Mouse (Mus musculus) frontal cortex, adult 2 months (tissue): Measurements from ENCODE around the gene Tsacc. TPM values are rescaled to one million over a fixed set of nuclear protein-coding genes. Genes with fewer than 3 reads are reported as not detected.
"Not testable (repeated sequence)": the region's sequence is repeated elsewhere in the genome, so short reads cannot be mapped to it uniquely, and the experiment has no call there.

Experiments
- DNase-seq, 2 experiments: peaks; one replicate each; pipeline ENCODE4 v3.0.0; 2022; ENCODE audit warnings: low spot score in 1 of 2; ENCODE audit errors: extremely low spot score in 1 of 2
- polyA plus RNA-seq: library from polyadenylated mRNA; depleted of rRNA; stranded (reverse); fragments of >200 nt; gene quantifications from 2 replicates; pipeline ENCODE4 v1.2.3, GENCODE M21; 2012; rRNA removed

Tsacc gene
- polyA plus RNA-seq, result 4.2 and 5.1 TPM in 2 replicates

DNA sequence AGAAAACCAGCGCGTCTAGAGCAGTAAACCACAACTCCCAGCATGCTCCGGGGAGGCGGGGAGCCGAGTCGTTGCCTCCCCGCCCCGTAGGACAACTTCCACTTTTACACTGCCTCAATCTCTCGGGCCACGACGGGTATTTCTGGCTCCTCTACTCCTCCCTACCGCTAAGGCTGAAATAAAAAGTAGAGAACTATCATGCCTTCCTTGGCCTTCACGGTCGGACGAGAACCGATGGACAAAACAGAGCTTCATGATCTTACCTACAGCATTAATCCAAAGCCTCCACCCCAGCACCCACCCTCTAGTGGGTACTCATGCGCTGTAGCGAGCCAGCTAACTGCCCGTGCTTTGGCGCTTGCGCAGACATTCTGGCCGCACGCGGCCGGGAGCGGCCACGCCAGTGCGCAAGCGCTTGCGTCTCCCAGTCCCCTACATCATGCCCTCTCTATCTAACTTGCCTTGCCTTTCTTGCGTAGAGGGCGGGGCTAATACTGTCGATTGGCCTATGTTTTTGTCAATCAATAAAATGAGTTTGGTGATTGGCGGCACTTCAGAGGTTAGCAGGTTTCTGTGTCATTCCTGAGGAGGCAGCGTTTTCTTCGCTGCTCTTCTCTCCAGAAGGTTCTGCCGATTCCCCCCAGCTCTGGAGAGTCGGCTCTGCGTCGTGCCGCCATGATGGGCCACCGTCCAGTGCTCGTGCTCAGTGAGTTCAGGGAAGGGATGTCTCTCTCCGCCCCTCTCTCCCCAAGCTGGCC is at the start of gene Tsacc, which contains the start of gene Cct3:
TSS of gene Tsacc (minus strand) at position 439 of the 758 bp plus-strand sequence.
TSS of gene Cct3 (plus strand) at position 556 of the 758 bp plus-strand sequence.
- DNase-seq, result peak; percentile 99

GRCm38 (mm10) chr3:88339006-88339405 is 42.2 kb upstream of the Tsacc start:
- no peak for DNase-seq

DNA sequence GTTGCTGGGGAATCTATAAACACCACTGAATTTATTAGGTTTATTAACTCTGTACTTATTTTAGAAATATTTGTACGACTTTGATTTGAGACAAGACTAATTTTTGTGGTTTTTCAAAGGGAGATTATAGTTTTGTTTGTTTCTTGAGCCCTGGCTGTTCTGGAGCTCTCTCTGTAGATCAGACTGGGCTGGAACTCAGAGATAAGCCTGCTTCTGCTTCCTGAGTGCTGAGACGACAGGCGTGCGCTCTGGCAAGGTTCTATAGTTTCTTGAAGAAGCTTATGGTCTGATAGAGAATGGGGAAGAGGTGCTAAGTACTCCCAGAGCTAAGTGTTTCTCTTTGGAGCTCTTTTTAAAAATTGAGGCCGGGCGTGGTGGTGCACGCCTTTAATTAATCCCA is 41.5 kb upstream of the Tsacc start:
- no peak for DNase-seq

DNA sequence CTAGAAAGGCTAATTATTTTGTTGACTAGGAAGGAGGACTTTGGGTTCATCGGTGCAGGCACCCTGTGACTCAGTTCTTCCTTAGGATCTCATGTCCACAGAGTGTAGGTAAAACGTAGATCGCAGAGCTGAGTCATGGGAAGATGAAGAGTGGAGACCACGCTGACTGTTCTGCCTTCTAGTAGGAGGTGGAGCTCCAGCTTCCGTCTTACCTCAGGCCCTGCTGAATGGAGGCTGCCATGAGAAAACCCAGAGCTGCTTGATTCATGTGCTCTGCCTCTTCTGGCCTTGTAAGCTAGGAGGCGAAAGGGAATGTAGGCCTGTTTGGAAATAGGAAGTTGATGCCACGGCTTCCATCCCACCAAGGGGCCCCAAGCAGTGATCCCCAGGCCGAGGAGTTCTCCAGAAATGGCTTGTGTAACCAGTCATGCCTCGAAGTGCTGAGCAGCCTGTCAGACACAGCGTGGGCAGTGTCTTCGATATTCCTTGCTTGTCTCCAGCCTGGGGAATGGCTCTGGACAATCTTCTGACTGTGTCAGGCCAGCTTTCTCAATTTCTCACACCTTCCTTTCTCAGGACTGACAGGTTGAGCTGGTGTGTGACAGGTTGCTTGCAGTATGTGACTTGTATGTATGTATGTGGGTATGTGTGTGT is 40.7 kb upstream of the Tsacc start:
- DNase-seq, result peak in 1 of 2 experiments; percentile 57

- DNase-seq, result peak; percentile 91 to 97
These were observed 39.5 kb upstream of the Tsacc start, which contains the start of the genes Tmem79 and Smg5 for GRCm38 (mm10) chr3:88336058-88337013. Gene Tmem79 (minus strand): TSS chr3:88336148. Gene Smg5 (plus strand): TSS chr3:88336260.

- DNase-seq, result no peak
These were observed 38.7 kb upstream of the Tsacc start for GRCm38 (mm10) chr3:88335436-88336053.

- DNase-seq, result no peak
These were observed 38.2 kb upstream of the Tsacc start for GRCm38 (mm10) chr3:88334902-88335435.

DNA sequence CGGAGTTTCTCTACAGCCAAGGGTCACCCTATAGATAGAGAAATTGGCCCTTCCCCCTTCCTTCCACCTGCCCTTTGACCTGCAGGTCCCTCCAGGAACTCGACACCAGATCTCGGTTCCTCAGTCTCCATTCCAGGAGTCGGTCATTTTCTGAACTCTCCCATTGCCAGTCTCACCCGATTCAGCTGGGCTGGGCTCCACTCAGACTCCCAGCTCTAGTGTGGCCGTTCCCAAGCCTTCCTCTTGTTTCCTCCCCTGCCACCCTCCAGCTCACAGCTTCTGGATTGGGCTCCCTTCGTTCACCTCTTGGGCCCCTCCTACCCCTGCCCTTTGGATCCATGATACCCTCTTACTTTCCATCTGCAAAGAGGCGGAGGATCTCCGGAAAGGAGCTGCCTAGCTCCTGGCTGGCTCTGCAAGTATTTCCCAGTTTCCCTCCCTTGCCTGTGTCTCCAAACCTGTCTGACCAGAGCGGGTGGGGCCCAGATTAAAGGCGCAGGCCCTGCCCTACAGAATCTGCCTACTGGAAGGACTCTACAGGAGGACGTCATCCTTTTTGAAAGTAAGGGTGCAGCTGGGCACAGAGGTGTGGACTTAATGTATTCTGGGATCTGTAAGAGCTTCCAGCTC is 37.3 kb upstream of the Tsacc start:
- DNase-seq, result no peak

- DNase-seq, result peak in 1 of 2 experiments; percentile 50
These were observed 34.5 kb upstream of the Tsacc start for GRCm38 (mm10) chr3:88331282-88331681.

DNA sequence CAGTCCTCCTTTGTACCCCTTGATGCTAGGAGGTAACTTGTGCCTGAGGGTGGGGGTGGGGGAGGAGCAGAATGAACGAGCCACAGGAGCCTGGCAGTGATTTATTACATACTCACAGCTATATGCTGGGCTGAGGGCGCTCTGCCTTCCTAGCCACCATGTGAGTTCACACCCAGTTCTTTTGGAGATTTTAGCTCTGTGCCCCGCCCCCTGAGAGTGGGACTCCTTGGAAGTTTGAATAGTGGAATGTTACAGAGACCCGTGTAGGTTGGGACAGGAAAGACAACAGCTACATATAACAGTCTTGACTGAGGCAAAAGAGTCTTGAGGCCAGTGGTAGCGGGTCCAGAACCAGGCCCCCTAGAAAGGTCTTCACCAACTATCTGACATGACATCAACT is 32.2 kb upstream of the Tsacc start:
- no peak for DNase-seq

DNA sequence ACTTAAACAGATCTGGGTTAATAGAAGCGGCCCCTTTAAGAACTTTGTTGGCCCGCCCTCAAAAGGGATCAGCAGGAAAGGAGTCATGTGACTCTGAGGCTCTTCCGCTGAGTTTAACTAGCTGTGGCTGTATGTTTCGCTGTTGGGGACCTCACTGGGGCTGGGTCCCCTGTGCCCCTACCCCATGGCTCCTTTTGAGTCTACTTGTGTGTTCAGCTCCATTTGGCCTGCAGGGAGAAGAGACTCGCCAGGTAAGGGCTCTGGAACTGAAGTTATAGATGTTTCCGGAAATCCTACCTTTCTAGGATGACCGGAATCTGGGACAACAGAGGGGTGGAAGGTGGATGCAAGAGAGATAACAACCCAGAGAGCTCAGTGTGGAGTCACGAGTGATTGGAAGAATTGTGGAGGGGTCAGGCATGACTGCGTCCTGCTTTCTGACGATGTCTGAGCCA is 28.2 kb upstream of the Tsacc start, which contains the start of gene Glmp:
TSS of gene Glmp (plus strand) at position 73 of the 455 bp plus-strand sequence.
- DNase-seq, result peak; percentile 29 to 74

GRCm38 (mm10) chr3:88299172-88299571 is 2.4 kb upstream of the Tsacc start:
- no peak for DNase-seq

DNA sequence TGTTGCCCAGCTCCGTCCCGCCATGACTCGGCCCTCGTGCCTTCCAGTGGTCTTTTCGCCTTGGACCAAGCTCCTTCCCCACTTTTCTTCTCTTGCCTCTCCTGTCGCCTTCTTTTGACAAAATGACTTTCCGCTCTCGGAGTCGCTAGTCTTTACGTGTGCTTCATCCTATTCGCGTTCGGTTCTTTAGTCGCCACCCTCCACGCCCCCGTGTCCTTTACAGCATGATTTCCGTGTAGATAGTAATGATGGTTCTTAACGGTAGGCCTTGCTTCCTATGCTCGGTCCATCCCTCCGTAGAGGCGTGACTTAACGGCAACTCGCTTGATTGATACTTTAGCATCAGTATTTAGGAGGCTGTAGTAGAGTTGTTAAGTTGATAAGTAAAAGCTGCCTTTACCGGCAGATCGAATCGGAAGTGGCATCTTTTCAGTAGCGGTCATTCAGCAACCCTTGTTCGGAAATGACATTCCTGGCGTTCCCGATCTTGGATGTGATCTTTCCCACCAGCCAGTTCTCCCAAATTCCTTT is 587 bp upstream of the Tsacc start:
- peak; percentile 63 to 72 for DNase-seq

DNA sequence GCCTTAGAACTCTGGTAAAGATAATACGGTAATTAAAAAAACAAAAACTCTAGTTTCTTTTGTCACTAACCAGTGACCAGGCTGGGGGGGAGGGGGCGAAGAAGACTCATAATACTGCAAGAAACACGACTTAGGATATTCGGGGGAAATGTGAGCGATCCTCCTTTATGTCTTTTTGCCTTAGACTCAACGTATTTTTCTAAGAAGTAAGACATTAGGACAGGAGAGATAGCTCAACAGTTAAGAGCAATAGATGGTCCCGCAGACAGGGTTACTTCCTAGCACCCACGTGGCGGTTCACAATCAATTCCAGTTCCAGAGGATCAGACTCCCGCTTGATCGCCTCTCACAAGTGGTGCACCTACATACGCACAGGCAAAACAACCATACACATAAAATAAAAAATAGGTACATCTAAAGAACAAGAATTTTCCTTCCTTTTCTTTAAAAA is 664 bp downstream of the Tsacc start:
- DNase-seq, result no peak

DNA sequence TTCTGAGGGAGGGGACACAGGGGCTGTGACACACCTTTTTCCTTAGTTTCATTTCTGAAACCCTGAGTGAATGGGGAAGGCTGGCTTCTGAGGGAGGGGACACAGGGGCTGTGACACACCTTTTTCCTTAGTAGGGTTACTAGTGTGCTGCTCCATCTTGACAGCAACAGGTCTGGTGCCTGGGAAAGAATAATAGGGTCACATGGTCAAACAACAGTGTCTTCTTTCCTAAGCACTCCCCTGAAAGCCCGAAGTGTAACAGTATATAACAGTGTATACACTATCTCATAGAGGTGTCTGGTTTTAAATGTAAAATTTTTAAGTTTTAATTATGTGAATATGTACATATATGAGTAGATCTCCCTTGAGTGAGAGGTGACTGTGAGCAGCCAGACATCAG is 1.5 kb downstream of the Tsacc start:
- not testable (repeated sequence) for DNase-seq

DNA sequence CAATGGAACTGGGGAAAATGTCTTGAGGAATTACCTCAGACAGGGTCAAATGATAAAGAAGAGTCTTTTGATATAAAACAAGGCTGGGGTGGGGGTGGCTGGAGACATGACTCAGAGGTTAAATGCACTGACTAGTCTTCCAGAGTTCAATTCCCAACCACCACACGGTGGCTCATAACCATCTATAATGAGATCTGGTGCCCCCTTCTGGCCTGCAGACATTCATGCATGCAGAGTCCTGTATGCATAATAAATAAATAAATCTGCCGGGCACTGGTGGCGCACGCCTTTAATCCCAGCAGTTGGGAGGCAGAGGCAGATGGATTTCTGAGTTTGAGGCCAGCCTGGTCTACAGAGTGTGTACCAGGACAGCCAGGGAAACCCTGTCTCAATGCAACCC is 4.8 kb downstream of the Tsacc start:
- peak in 1 of 2 experiments; percentile 15 for DNase-seq

GRCm38 (mm10) chr3:88288133-88288713 is 8.6 kb downstream of the Tsacc start:
- not testable (repeated sequence) for DNase-seq

DNA sequence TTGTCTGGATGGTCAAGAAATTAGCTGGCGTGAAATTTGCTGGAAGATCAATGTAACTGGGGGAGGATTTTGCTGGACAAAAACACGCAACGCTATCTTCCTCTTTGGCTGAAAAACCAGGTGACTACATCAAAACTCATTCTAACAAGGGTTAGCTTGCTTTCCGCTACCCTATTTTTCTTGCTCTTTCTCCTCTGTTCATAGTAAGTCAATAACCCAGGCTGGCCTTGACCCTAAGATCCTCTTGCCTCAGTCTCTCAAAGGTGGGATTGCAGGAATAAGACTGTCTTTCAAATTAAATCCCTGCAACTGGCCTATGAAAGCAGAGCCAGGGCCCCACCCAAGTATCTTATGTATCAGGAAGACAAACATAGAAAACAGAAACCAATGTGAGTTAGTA is 9.7 kb downstream of the Tsacc start, which contains the start of gene Gm38392:
TSS of gene Gm38392 (minus strand) at position 101 of the 400 bp plus-strand sequence.
- no peak for DNase-seq

DNA sequence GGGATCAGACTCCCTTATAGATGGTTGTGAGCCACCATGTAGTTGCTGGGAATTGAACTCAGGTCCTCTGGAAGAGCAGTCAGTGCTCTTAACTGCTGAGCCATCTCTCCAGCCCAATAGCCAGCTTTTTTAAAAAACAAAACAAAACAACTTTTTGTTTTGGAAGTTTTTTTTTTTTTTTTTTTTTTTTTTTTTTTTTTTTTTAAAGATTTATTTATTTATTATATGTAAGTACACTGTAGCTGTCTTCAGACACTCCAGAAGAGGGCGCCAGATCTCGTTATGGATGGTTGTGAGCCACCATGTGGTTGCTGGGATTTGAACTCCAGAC is 11.3 kb downstream of the Tsacc start:
- DNase-seq, result not testable (repeated sequence)
